Mouse (Mus musculus) skeletal muscle tissue, postnatal 0 days (tissue): ENCODE measurements around the gene Dmbx1. TPM values are rescaled to one million over a fixed set of nuclear protein-coding genes. Genes with fewer than 3 reads are reported as not detected.

Experiments
- polyA plus RNA-seq: library from polyadenylated mRNA; unstranded; fragments of >200 nt; fragmentation: Nextera tagmentation; extraction: Ambion mirVana; gene quantifications from 2 replicates; pipeline ENCODE4 v1.2.1, GENCODE M21; 2015

The Dmbx1 gene
- polyA plus RNA-seq = not detected in 2 replicates

DNA sequence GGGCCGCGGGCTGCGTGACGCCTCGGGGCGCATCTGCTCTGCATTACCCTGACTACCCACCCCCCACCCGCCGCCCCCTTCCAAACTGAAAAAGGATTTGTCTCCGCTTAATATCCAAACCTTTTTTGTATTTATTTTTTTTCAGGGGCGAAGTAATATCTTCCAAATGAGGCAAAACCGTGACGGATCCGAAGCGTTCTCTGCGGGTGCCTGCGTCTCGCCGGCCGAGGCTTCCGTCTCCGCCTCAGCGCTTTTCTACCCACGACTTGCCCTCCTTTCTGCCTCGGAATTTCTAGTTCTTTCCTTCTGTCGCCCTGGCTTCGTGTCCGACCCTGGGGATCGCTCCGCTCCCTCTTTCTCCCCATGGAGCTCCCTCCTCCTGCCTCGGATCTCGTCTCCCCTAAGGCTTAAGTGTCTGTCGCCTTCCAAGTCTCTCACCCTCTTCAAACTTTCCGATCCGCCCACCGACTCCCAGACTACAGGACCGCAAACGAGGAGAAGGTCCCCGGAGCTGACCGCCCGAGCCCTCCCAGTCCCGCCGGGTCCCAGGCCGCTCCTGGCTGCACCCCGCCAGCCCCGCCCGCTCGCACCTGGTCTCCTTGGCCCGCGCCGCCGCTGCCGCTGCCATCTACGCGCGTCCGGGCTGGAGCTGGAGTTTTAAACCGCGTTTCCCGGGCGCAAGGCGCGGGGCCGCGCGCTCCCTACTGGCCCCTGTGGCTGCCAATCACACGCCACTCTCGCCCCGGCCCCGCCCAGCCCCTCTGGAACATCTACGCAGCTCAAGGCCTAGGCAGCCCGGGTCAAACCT lies at the start of gene Dmbx1:
Gene Dmbx1 (minus strand): TSS at position 632 of the 808 bp plus-strand sequence.

DNA sequence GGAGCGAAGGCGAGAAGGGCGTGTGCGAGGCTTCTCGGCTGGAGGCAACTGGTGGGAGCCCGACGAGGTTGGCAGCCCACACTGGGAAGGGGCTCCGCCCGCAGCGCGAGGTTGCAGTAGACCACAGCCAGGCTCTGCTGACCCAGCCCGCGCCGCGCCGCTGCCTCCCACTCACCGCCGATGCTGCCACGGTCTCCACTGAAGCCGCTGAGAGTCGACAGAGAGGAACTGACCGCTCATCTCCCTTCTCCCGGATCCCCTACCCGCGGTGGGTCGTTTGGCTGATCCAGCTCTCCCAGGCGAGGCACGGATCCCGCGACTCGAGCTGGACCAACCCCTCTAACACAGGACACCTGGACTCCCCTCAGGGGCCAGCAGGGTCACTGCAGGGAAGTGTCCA lies 49.2 kb downstream of the Dmbx1 start, which contains the start of gene 6430628N08Rik:
Gene 6430628N08Rik (plus strand): TSS at position 113 of the 400 bp plus-strand sequence.

DNA sequence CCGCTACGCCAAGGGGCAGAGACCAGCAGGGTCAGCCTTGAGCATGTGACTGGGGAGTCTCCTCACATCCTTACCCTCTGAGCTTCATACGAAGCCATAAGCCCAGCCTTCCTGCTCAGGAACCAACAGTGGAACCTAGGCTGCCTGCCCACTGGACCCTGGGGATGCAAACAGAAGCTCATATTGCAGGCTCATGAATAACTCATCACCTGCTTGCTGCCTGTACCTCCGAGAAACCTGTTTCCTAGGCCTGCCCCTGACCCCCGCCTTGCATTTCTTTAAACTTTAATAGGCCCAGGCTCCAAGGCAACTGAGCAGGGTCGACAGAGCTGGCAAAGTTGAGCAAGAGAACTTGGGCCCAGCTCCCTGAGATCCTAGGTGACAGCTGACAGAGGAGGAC lies 55.7 kb downstream of the Dmbx1 start, which contains the start of gene Kncn:
Gene Kncn (plus strand): TSS at position 379 of the 400 bp plus-strand sequence.

Other genes starting within 250 kb of the Dmbx1 start
- 21.4 and 23.9 TPM in 2 replicates for gene Efcab14, start 202.2 kb downstream of the Dmbx1 start, polyA plus RNA-seq
- 0.33 and 0.44 TPM in 2 replicates for gene Tex38, start 158.9 kb downstream of the Dmbx1 start, polyA plus RNA-seq
- 55.5 and 58.5 TPM in 2 replicates for gene Atpaf1, start 155.1 kb downstream of the Dmbx1 start, polyA plus RNA-seq
- 6.6 TPM in 2 replicates for gene Mob3c, start 111.8 kb downstream of the Dmbx1 start, polyA plus RNA-seq
- gene Mknk1, start 100.7 kb downstream of the Dmbx1 start, polyA plus RNA-seq = 33.1 and 36.1 TPM in 2 replicates
- not detected in 2 replicates for gene Kncn, start 55.5 kb downstream of the Dmbx1 start, polyA plus RNA-seq
- not detected in 2 replicates for gene 6430628N08Rik, start 49.3 kb downstream of the Dmbx1 start, polyA plus RNA-seq
- gene Faah, start 78.0 kb upstream of the Dmbx1 start, polyA plus RNA-seq = 0.18 and 0.29 TPM in 2 replicates
- gene Nsun4, start 114.0 kb upstream of the Dmbx1 start, polyA plus RNA-seq = 18.1 and 19.7 TPM in 2 replicates
- 990 and 1,102 TPM in 2 replicates for gene Uqcrh, start 135.1 kb upstream of the Dmbx1 start, polyA plus RNA-seq
- gene Lrrc41, start 135.3 kb upstream of the Dmbx1 start, polyA plus RNA-seq = 34.7 and 38.3 TPM in 2 replicates
- gene Rad54l, start 183.8 kb upstream of the Dmbx1 start, polyA plus RNA-seq = 4.3 and 4.5 TPM in 2 replicates
- gene Pomgnt1, start 183.9 kb upstream of the Dmbx1 start, polyA plus RNA-seq = 34.7 and 38.2 TPM in 2 replicates
- 1.00 and 1.2 TPM in 2 replicates for gene Lurap1, start 211.4 kb upstream of the Dmbx1 start, polyA plus RNA-seq
- 0.06 TPM in 1 of 2 replicates, not detected in the other for gene Tspan1, start 227.7 kb upstream of the Dmbx1 start, polyA plus RNA-seq
- gene 1700042G07Rik, start 233.4 kb upstream of the Dmbx1 start, polyA plus RNA-seq = not detected in 2 replicates
- gene Gm49337, start 233.5 kb upstream of the Dmbx1 start, polyA plus RNA-seq = not detected in 2 replicates